Mouse (Mus musculus) liver, embryonic 14.5 days (tissue): ENCODE results near the gene Ogdhl.

Experiments
- CTCF ChIP-seq: IDR thresholded peaks from 2 replicates; pipeline ENCODE4 v1.5.1; 2016; ENCODE audit warnings: antibody characterized with exemption, low read depth, control low read depth
- EP300 ChIP-seq: IDR thresholded peaks from 2 replicates; pipeline ENCODE4 v1.6.1; 2016; ENCODE audit warnings: antibody characterized with exemption, low read depth

- TF ChIP-seq EP300: no peak
- no peak for TF ChIP-seq CTCF
Observed at GRCm38 (mm10) chr14:32388196-32388595, 66.4 kb downstream of the Ogdhl start, which contains the start of gene 1700024G13Rik.
